Mouse (Mus musculus) kidney, adult 8-10 months (tissue): ENCODE results near the gene Slc25a44.
"Not testable (repeated sequence)": the region's sequence is repeated elsewhere in the genome, so short reads cannot be mapped to it uniquely, and the experiment has no call there.

Experiments used
- DNase-seq, 2 experiments: peaks; one replicate each; pipeline ENCODE4 v3.0.0; 2022

The Slc25a44 gene

GRCm38 (mm10) chr3:88410645-88411031, 14.3 kb downstream of the Slc25a44 start:
- DNase-seq: no peak

GRCm38 (mm10) chr3:88409741-88410644, 14.9 kb downstream of the Slc25a44 start, which contains the start of gene Pmf1:
Pmf1 (minus strand) TSS chr3:88410331.
- DNase-seq: peak; percentile 94

GRCm38 (mm10) chr3:88408953-88409352, 16.0 kb downstream of the Slc25a44 start:
- no peak for DNase-seq

GRCm38 (mm10) chr3:88407529-88407928, 17.4 kb downstream of the Slc25a44 start:
- no peak for DNase-seq

GRCm38 (mm10) chr3:88407090-88407489, 17.8 kb downstream of the Slc25a44 start:
- DNase-seq: peak; percentile 50 to 71

- no peak for DNase-seq
Observed at GRCm38 (mm10) chr3:88403522-88404230, 21.3 kb downstream of the Slc25a44 start.

GRCm38 (mm10) chr3:88398666-88399065, 26.3 kb downstream of the Slc25a44 start:
- DNase-seq: no peak

GRCm38 (mm10) chr3:88395742-88396141, 29.2 kb downstream of the Slc25a44 start:
- no peak for DNase-seq

GRCm38 (mm10) chr3:88395288-88395687, 29.7 kb downstream of the Slc25a44 start:
- DNase-seq: no peak

- DNase-seq: no peak
Observed at GRCm38 (mm10) chr3:88393776-88394375, 31.1 kb downstream of the Slc25a44 start.

GRCm38 (mm10) chr3:88384364-88384763, 40.6 kb downstream of the Slc25a44 start, which contains the start of gene Bglap:
Bglap (minus strand) TSS chr3:88384464.
- DNase-seq: no peak

GRCm38 (mm10) chr3:88382383-88382782, 42.6 kb downstream of the Slc25a44 start:
- DNase-seq: not testable (repeated sequence)

GRCm38 (mm10) chr3:88381389-88382315, 43.3 kb downstream of the Slc25a44 start:
- not testable (repeated sequence) for DNase-seq

GRCm38 (mm10) chr3:88378599-88378998, 46.3 kb downstream of the Slc25a44 start, which contains the start of gene Bglap2:
Bglap2 (minus strand) TSS chr3:88378699.
- not testable (repeated sequence) for DNase-seq

- not testable (repeated sequence) for DNase-seq
Observed at GRCm38 (mm10) chr3:88376644-88377043, 48.3 kb downstream of the Slc25a44 start.

- DNase-seq: peak in 1 of 2 experiments; percentile 23
Observed at GRCm38 (mm10) chr3:88375750-88376626, 49.0 kb downstream of the Slc25a44 start.

- not testable (repeated sequence) for DNase-seq
Observed at GRCm38 (mm10) chr3:88372643-88373042, 52.3 kb downstream of the Slc25a44 start, which contains the start of gene Bglap3. Bglap3 (minus strand) TSS chr3:88372743.

- not testable (repeated sequence) for DNase-seq
Observed at GRCm38 (mm10) chr3:88368511-88368910, 56.4 kb downstream of the Slc25a44 start.

- DNase-seq: not testable (repeated sequence)
Observed at GRCm38 (mm10) chr3:88367517-88367916, 57.4 kb downstream of the Slc25a44 start.

GRCm38 (mm10) chr3:88366830-88367428, 58.0 kb downstream of the Slc25a44 start:
- DNase-seq: peak in 1 of 2 experiments; percentile 30
